Mouse (Mus musculus): ENCODE measurements at regions not wholly inside any gene's neighbourhood (a gene's known extent, or its start where the extent isn't known, plus 50 kb on each side); places are given as distances from the start of the nearest gene placed in this dataset.
A peak's percentile ranks its signal among the peaks of the same experiment; 100 is the strongest.

GRCm38 (mm10) chr7:69326311-69326710 is 577.3 kb upstream of the Arrdc4 start:
- no peak for DNase-seq
- intact Hi-C loops (cut with DNase I): no loop called here

DNA sequence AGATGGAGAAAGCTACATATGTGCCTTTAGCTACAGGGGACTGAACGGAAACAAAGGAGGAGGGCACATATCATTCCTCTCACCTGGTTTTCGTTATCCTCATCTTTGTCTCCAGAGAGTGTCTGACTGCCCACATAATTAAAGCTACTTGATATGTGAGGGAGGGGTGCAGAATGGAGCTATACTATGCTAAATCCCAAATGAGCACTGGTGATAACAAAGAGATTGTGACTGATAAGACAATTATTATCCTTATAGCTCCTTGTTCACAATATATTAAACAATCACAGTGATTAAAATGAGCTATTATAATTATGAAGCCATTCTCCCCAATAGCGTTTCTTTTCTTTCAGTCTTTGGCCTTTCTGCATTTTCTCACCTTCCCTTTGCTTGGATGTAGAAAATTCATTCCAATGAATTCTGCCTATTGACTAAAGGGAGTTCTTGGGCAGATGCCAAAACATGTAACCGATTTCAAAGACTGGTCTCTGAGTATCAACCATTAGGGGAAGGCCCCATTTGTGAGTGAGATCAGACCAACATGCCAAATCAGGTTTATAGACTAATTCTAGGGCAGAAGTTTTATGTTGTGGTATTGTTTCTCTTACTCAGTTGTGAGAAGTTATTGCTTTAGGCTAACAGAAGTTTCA is 528.1 kb upstream of the Arrdc4 start:
- intact Hi-C loops (cut with DNase I): no loop called here
- DNase-seq: no peak

GRCm38 (mm10) chr7:69276376-69277055 is 527.5 kb upstream of the Arrdc4 start:
- intact Hi-C loops (cut with DNase I): no loop called here

GRCm38 (mm10) chr7:69273670-69274069 is 524.6 kb upstream of the Arrdc4 start:
- DNase-seq: no peak
- intact Hi-C loops (cut with DNase I): no loop called here

More at GRCm38 (mm10) chr7:69276376-69277055, 527.5 kb upstream of the Arrdc4 start:
- no peak for DNase-seq

- no peak for DNase-seq
- intact Hi-C loops (cut with DNase I): no loop called here
Observed at GRCm38 (mm10) chr7:69244519-69244918, 495.5 kb upstream of the Arrdc4 start.

- DNase-seq: no peak
- intact Hi-C loops (cut with DNase I): no loop called here
Observed at GRCm38 (mm10) chr7:69233296-69233695, 484.3 kb upstream of the Arrdc4 start.

DNA sequence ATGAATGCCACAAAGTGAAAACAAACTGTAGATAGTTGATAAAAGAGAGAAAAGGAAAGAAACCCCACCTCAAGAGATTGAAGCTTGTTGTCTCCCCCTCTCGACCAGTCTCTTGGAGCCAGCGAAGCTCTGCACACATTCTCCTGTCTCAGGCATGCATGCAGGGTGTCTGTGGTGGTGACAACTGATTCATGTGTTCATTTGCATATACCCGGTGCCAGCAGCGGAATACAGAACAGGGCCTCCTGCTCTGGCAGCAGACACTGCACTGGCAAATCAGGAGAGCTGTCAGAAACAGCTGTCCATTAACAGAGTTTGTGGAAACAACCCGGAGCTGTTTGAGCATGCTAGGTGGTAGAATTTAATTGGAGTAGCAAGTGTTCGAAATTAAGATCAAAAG is 468.8 kb upstream of the Arrdc4 start:
- peak; percentile 4 to 6 for DNase-seq
- intact Hi-C loops (cut with DNase I): no loop called here

All from heart, postnatal 10 days (tissue).